Mouse (Mus musculus): ENCODE results near the gene Adamts12.

Gene Adamts12

GRCm38 (mm10) chr15:11160759-11161158 is 96.2 kb downstream of the Adamts12 start:
- DNase-seq (ENCODE audit: low spot score in 2 of 2), result no peak

DNA sequence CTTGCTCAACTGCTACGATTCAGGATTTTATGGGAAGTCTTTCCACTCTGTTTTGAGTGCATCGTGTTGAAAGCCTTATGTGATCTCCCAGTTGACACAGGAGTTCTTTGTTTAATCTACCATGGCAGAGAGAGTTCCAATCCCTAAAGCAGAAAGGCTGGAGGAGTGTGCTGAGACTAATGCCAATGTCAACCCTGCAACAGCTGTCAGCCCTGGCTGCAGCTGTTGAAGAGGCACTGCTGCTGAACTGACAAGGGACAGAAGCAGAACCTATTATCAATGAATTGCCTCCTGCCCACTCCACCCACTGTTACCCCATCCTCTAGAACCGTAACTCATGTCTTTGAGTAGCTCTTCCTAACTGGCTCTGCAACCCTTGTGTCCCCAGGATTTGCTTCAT is 101.3 kb downstream of the Adamts12 start:
- no peak for DNase-seq (ENCODE audit: low spot score in 2 of 2)

- no peak for DNase-seq (ENCODE audit: low spot score in 2 of 2)
These were observed 109.4 kb downstream of the Adamts12 start for GRCm38 (mm10) chr15:11173884-11174470.

GRCm38 (mm10) chr15:11174842-11175241 is 110.3 kb downstream of the Adamts12 start:
- DNase-seq (ENCODE audit: low spot score in 2 of 2), result peak in 1 of 2 experiments; percentile 4

- no peak for DNase-seq (ENCODE audit: low spot score in 2 of 2)
These were observed 112.9 kb downstream of the Adamts12 start for GRCm38 (mm10) chr15:11177448-11177847.

DNA sequence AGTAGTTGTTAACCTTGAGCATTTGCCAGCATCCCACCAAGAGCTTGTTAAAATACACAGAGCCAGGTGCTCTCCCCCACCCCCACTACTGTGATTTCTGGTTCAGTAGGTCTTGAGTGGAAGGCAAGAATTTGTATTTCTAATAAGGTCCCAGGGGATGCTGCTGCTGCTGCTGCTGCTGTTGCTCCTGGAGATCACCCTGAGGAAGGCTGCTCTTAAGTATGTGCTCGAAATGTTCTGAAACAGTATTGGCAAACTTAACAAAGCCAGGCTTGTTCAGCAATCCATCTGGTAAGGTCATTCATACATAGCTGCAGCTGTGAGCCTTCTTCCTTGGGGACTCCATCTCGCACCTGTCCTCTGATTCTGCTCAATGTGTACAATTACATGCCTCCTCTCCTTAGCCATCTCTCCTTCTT is 115.2 kb downstream of the Adamts12 start:
- DNase-seq (ENCODE audit: low spot score in 2 of 2), result no peak

GRCm38 (mm10) chr15:11186711-11187110 is 122.1 kb downstream of the Adamts12 start:
- DNase-seq (ENCODE audit: low spot score in 2 of 2), result no peak

DNA sequence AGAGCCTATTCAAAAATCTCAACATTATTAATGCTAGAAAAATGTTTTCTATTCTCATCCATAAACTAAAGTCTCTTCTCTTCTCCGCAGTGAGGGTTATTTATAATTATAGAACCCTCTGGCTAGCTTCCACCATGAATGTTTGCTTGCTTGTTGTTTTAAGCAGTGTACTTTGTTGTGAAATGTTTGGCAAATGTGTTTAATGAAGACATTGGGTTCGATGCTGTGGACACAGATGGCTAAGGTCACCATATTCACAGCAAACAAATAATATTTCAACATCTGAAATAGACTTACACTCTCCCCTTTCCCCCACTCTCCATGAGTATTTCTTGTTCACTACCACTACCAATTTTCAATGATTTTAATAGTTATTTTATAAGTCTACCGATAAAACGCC is 125.9 kb downstream of the Adamts12 start:
- no peak for DNase-seq (ENCODE audit: low spot score in 2 of 2)

- DNase-seq (ENCODE audit: low spot score in 2 of 2), result no peak
These were observed 128.2 kb downstream of the Adamts12 start for GRCm38 (mm10) chr15:11192762-11193161.

DNA sequence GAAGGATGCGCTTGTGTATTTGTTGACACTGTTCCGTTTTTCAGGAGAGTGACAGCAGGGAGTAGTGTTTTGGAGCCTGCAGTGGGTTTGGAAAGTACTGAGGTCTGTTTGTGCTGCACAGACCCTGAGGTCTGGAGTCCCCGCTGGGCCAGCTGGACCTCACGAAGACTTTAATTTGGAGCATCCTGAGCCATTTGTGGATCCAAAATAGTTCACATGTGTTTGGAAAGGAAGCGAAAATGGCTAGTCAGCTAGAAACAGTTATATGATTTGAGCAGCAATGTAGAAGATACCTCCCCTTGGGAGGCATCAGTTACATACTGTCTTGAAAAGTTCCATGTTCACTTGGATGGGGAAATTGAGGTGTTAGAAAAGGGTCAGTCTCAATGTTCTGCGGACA is 132.5 kb downstream of the Adamts12 start:
- no peak for DNase-seq (ENCODE audit: low spot score in 2 of 2)

GRCm38 (mm10) chr15:11198246-11198795 is 133.7 kb downstream of the Adamts12 start:
- no peak for DNase-seq (ENCODE audit: low spot score in 2 of 2)

GRCm38 (mm10) chr15:11203084-11203483 is 138.5 kb downstream of the Adamts12 start:
- DNase-seq (ENCODE audit: low spot score in 2 of 2), result no peak

DNA sequence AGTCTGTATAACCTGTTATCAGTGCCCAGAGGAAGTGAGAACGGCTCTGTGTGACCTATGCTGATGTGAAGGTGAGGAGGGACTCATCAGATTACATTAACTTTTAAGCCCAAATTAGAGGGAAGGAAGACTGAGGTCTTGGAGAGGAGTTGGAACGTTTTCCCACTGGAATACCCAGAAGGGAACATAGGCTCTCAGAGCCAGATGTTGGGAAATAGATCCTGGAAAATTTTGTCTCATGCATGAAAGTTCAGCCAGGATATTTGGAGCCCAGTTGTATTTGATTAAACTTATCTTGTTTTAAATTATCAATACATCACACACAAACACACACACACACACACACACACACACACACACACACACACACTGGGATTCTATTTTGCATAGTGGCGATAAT is 140.3 kb downstream of the Adamts12 start:
- DNase-seq (ENCODE audit: low spot score in 2 of 2), result no peak

DNA sequence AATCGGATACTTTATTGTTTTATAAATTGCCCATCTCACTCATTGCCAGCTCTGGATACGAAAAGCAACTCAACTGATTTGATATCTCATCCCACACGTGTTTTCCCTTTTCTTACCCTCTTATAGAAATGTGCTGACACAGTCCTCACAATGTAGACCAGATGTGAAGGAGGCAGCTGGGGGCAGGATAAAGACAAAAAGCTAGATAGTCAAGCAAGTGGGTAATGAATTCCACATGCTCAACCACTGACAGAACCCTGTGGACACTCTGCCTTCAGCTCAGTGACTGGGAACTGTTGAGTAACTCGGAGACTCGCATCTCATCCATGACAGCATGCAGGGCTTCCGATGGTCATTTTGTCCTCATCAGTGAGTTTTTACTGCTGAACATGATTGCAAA is 146.4 kb downstream of the Adamts12 start:
- no peak for DNase-seq (ENCODE audit: low spot score in 2 of 2)

- DNase-seq (ENCODE audit: low spot score in 2 of 2), result no peak
These were observed 169.5 kb downstream of the Adamts12 start for GRCm38 (mm10) chr15:11233906-11234632.

- DNase-seq (ENCODE audit: low spot score in 2 of 2), result no peak
These were observed 175.8 kb downstream of the Adamts12 start for GRCm38 (mm10) chr15:11240406-11240805.

DNA sequence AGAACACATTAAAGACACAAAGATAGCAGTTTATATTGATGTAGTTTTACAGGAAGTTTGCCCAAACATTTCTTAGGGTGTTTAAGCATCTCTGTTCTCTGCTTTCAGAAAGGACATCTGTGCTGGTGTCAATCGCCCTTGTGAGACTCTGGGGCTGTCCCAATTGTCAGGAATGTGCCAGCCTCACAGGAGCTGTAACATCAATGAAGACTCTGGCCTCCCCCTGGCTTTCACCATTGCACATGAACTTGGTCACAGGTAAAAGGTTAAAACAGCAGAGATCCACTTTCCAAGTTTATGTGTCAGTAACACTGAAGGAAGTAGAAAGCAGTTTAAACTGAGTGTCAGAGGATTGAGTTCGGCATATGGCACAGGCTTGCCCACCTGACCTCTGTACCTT is 176.7 kb downstream of the Adamts12 start:
- no peak for DNase-seq (ENCODE audit: low spot score in 2 of 2)

GRCm38 (mm10) chr15:11246402-11246801 is 181.8 kb downstream of the Adamts12 start:
- no peak for DNase-seq (ENCODE audit: low spot score in 2 of 2)

- DNase-seq (ENCODE audit: low spot score in 2 of 2), result no peak
These were observed 214.9 kb downstream of the Adamts12 start for GRCm38 (mm10) chr15:11279273-11280080.

GRCm38 (mm10) chr15:11280689-11281264 is 216.2 kb downstream of the Adamts12 start:
- no peak for DNase-seq (ENCODE audit: low spot score in 2 of 2)

DNA sequence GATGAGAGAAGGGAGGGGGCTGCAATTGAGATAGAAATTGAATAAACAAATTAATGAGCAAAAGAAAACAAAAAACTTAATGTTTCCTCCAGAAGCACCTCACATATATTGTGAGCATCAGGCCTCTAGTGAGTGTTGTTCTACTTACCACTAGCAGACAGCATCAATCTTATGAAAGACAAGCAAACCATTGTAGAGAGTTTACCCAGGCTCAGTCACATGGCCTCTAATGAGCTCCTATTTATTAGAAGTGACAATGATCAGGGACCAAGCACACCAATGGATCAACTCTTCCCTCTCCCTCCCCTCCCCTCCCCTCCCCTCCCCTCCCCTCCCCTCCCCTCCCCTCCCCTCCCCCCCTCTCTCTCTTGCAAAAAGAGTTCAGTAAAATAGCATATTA is 218.6 kb downstream of the Adamts12 start:
- no peak for DNase-seq (ENCODE audit: low spot score in 2 of 2)

GRCm38 (mm10) chr15:11287780-11288179 is 223.2 kb downstream of the Adamts12 start:
- no peak for DNase-seq (ENCODE audit: low spot score in 2 of 2)
